Mouse (Mus musculus): Measurements from ENCODE around the gene Agap2. TPM values are rescaled to one million over a fixed set of nuclear protein-coding genes. Genes with fewer than 3 reads are reported as not detected.

The Agap2 gene
- polyA plus RNA-seq, 1 experiment, result 0.21 TPM

- peak overlapping the region; percentile 84 for H3K4me3 ChIP-seq (ENCODE audit: insufficient read depth, low read length)
- H3K27ac ChIP-seq (ENCODE audit: insufficient read depth, low read length), result peak overlapping the region; percentile 73
- peaks cover 3% of the 10 kb centered on the region; the same call in 1 of the 2 replicates for H3K4me1 ChIP-seq (ENCODE audit: control insufficient read depth, insufficient read depth, low read length)
- TF ChIP-seq POLR2A (IDR thresholded peaks at IDR 0.05; ENCODE audit: low read depth, low read length) (no peak), CTCF (IDR thresholded peaks at IDR 0.05; ENCODE audit: borderline replicate concordance, insufficient read depth, low read length) (no peak)
Measured at GRCm38 (mm10) chr10:127042468-127043115, 32.5 kb upstream of the Agap2 start.

- Histone ChIP-seq H3K4me1 (ENCODE audit: control insufficient read depth, insufficient read depth, low read length) (peaks cover 3% of the 10 kb centered on the region; the same call in 1 of the 2 replicates), H3K27ac (ENCODE audit: insufficient read depth, low read length) (no peak overlapping the region), H3K4me3 (ENCODE audit: insufficient read depth, low read length) (no peak overlapping the region)
- TF ChIP-seq CTCF (IDR thresholded peaks at IDR 0.05; ENCODE audit: borderline replicate concordance, insufficient read depth, low read length) (no peak), POLR2A (IDR thresholded peaks at IDR 0.05; ENCODE audit: low read depth, low read length) (no peak)
Measured at GRCm38 (mm10) chr10:127043187-127043586, 31.9 kb upstream of the Agap2 start.

GRCm38 (mm10) chr10:127047954-127048353 lies 27.1 kb upstream of the Agap2 start, which contains the start of gene Cyp27b1:
Gene Cyp27b1, plus strand, starts transcription at chr10:127048250.
- Histone ChIP-seq H3K4me1 (ENCODE audit: control insufficient read depth, insufficient read depth, low read length) (0 out of 2 replicates have a peak, but pooled peaks cover 3% of the 10 kb centered on the region), H3K27ac (ENCODE audit: insufficient read depth, low read length) (no peak within 1 kb of the TSS), H3K4me3 (ENCODE audit: insufficient read depth, low read length) (no peak within 1 kb of the TSS)
- TF ChIP-seq CTCF (IDR thresholded peaks at IDR 0.05; ENCODE audit: borderline replicate concordance, insufficient read depth, low read length) (no peak), POLR2A (IDR thresholded peaks at IDR 0.05; ENCODE audit: low read depth, low read length) (no peak)

GRCm38 (mm10) chr10:127048608-127049394 lies 26.3 kb upstream of the Agap2 start:
- H3K4me3 ChIP-seq (ENCODE audit: insufficient read depth, low read length), result no peak overlapping the region
- H3K4me1 ChIP-seq (ENCODE audit: control insufficient read depth, insufficient read depth, low read length), result 0 out of 2 replicates have a peak, but pooled peaks cover 3% of the 10 kb centered on the region
- no peak for TF ChIP-seq POLR2A (IDR thresholded peaks at IDR 0.05; ENCODE audit: low read depth, low read length)
- no peak for TF ChIP-seq CTCF (IDR thresholded peaks at IDR 0.05; ENCODE audit: borderline replicate concordance, insufficient read depth, low read length)
- no peak overlapping the region for H3K27ac ChIP-seq (ENCODE audit: insufficient read depth, low read length)

- TF ChIP-seq CTCF (IDR thresholded peaks at IDR 0.05; ENCODE audit: borderline replicate concordance, insufficient read depth, low read length), result peak; percentile 23; the same call in 1 of the 2 replicates
- TF ChIP-seq POLR2A (IDR thresholded peaks at IDR 0.05; ENCODE audit: low read depth, low read length), result no peak
- 0 out of 2 replicates have a peak, but pooled peaks cover 3% of the 10 kb centered on the region for H3K4me1 ChIP-seq (ENCODE audit: control insufficient read depth, insufficient read depth, low read length)
- H3K4me3 ChIP-seq (ENCODE audit: insufficient read depth, low read length), result no peak overlapping the region
- H3K27ac ChIP-seq (ENCODE audit: insufficient read depth, low read length), result no peak overlapping the region
Measured at GRCm38 (mm10) chr10:127049395-127050118, 25.5 kb upstream of the Agap2 start.

- Histone ChIP-seq H3K4me1 (ENCODE audit: control insufficient read depth, insufficient read depth, low read length) (0 out of 2 replicates have a peak, but pooled peaks cover 3% of the 10 kb centered on the region), H3K27ac (ENCODE audit: insufficient read depth, low read length) (no peak overlapping the region), H3K4me3 (ENCODE audit: insufficient read depth, low read length) (no peak overlapping the region)
- no peak for TF ChIP-seq CTCF (IDR thresholded peaks at IDR 0.05; ENCODE audit: borderline replicate concordance, insufficient read depth, low read length)
- no peak for TF ChIP-seq POLR2A (IDR thresholded peaks at IDR 0.05; ENCODE audit: low read depth, low read length)
Measured at GRCm38 (mm10) chr10:127050119-127050474, 25.0 kb upstream of the Agap2 start.

- Histone ChIP-seq H3K4me1 (ENCODE audit: control insufficient read depth, insufficient read depth, low read length) (no peaks in the 10 kb centered on the region), H3K4me3 (ENCODE audit: insufficient read depth, low read length) (no peak overlapping the region), H3K27ac (ENCODE audit: insufficient read depth, low read length) (no peak overlapping the region)
- TF ChIP-seq POLR2A (IDR thresholded peaks at IDR 0.05; ENCODE audit: low read depth, low read length) (no peak), CTCF (IDR thresholded peaks at IDR 0.05; ENCODE audit: borderline replicate concordance, insufficient read depth, low read length) (no peak)
Measured at GRCm38 (mm10) chr10:127054646-127055045, 20.4 kb upstream of the Agap2 start.

- Histone ChIP-seq H3K27ac (ENCODE audit: insufficient read depth, low read length) (no peak overlapping the region), H3K4me1 (ENCODE audit: control insufficient read depth, insufficient read depth, low read length) (no peaks in the 10 kb centered on the region), H3K4me3 (ENCODE audit: insufficient read depth, low read length) (no peak overlapping the region)
- TF ChIP-seq CTCF (IDR thresholded peaks at IDR 0.05; ENCODE audit: borderline replicate concordance, insufficient read depth, low read length) (no peak), POLR2A (IDR thresholded peaks at IDR 0.05; ENCODE audit: low read depth, low read length) (no peak)
Measured at GRCm38 (mm10) chr10:127055406-127055805, 19.7 kb upstream of the Agap2 start.

- TF ChIP-seq POLR2A (IDR thresholded peaks at IDR 0.05; ENCODE audit: low read depth, low read length), result no peak
- no peak for TF ChIP-seq CTCF (IDR thresholded peaks at IDR 0.05; ENCODE audit: borderline replicate concordance, insufficient read depth, low read length)
- H3K4me1 ChIP-seq (ENCODE audit: control insufficient read depth, insufficient read depth, low read length), result no peaks in the 10 kb centered on the region
- H3K4me3 ChIP-seq (ENCODE audit: insufficient read depth, low read length), result no peak overlapping the region
- no peak overlapping the region for H3K27ac ChIP-seq (ENCODE audit: insufficient read depth, low read length)
Measured at GRCm38 (mm10) chr10:127056490-127056889, 18.6 kb upstream of the Agap2 start.

Data from embryonic fibroblast, embryonic 13.5 days (primary cell).